ENCODE assay signal across 9 mouse cellular contexts in the genomic region with DNA sequence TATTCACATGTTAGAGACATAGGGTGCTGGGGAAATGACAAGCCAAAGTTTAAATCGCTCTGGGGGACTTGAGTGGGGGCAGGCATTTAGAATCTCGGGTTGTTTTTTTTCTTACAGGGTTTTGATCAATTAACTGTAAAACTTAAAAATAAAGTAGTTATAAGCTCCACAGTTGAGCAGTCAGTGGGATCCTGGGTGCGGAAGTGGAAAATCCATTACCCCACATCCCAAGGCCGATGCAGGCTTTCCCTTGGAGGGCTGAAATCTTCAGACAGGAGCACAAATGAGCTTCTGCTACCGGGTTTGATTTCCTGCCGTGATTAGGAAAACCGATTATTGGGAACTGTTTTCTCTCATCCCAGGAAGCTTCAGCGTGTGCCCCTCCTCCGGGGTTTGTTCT. TPM values are rescaled to one million over a fixed set of nuclear protein-coding genes. Genes with fewer than 3 reads are reported as not detected.
DNase-seq lines count a peak whose midpoint lies in the region; ATAC-seq and TF ChIP-seq lines count a peak whose summit lies in the region.
"Not testable (repeated sequence)": the region's sequence is repeated elsewhere in the genome, so short reads cannot be mapped to it uniquely, and the experiment has no call there.
"Had no signal": no experiment of that assay in that cellular context is flagged by ENCODE, and none has a peak within 500 bp of the region (broad histone marks: within the 10 kb centered on the region; RNA-seq: fewer than 3 reads in every experiment).

No protein-coding gene starts in this region.

- TF ChIP-seq CTCF in Patski (IDR thresholded peaks at IDR 0.05); gastrocnemius, adult 2 months (IDR thresholded peaks at IDR 0.05); heart, postnatal 0 days (IDR thresholded peaks at IDR 0.05; ENCODE audit: low read depth): not testable (repeated sequence)

- not testable (repeated sequence) for H3K9ac ChIP-seq in heart, postnatal 0 days (replicated peaks; ENCODE audit: low read depth, low read length); kidney, embryonic 14.5 days (ENCODE audit: low read depth, low read length); kidney, embryonic 16.5 days (replicated peaks; ENCODE audit: low read length); limb, embryonic 12.5 days (replicated peaks)

- not testable (repeated sequence) for H3K9me3 ChIP-seq in heart, postnatal 0 days (replicated peaks; ENCODE audit: control insufficient read depth, low read length); kidney, embryonic 14.5 days (ENCODE audit: control insufficient read depth, low read length); kidney, embryonic 16.5 days (ENCODE audit: low read length); limb, embryonic 12.5 days

- CTCF ChIA-PET in Patski (lab: Charles Lee): not testable (repeated sequence)

- intact Hi-C loops in gastrocnemius, adult 2 months (cut with DNase I): not testable (repeated sequence)

- POLR2A ChIA-PET in Patski (lab: Charles Lee): interaction anchor here (0.7 to 0.9 kb wide), 2 partner anchors 26 to 457 kb away, joined by 3 to 6 read pairs; no protein-coding TSS in a partner anchor

- H3K4me3 ChIP-seq in gastrocnemius, adult 2 months; heart, postnatal 0 days (ENCODE audit: low read depth, low read length); kidney, embryonic 14.5 days (ENCODE audit: low read length); kidney, embryonic 16.5 days (ENCODE audit: low read length); limb, embryonic 12.5 days (replicated peaks): not testable (repeated sequence)

- TF ChIP-seq EP300 in heart, postnatal 0 days (IDR thresholded peaks at IDR 0.05; ENCODE audit: low read depth): not testable (repeated sequence)

- H3K36me3 ChIP-seq in heart, postnatal 0 days (replicated peaks; ENCODE audit: control insufficient read depth, insufficient read depth, low read length); kidney, embryonic 14.5 days (ENCODE audit: control insufficient read depth, insufficient read depth, low read length); kidney, embryonic 16.5 days (ENCODE audit: insufficient read depth, low read length); limb, embryonic 12.5 days: not testable (repeated sequence)

- not testable (repeated sequence) for H3K27me3 ChIP-seq in Patski; heart, postnatal 0 days (ENCODE audit: control insufficient read depth, insufficient read depth, low read length); kidney, embryonic 14.5 days (ENCODE audit: control insufficient read depth, insufficient read depth, low read length); kidney, embryonic 16.5 days (ENCODE audit: insufficient read depth, low read length); limb, embryonic 12.5 days

- 41% methylated on average over 8 of the region's 9 CpGs for WGBS in heart, postnatal 0 days
- WGBS in kidney, embryonic 14.5 days: 37% methylated on average over 6 of the region's 9 CpGs
- WGBS in kidney, embryonic 16.5 days: 24% methylated on average over 6 of the region's 9 CpGs
- 30% methylated on average over 9 of the region's 9 CpGs for WGBS in limb, embryonic 12.5 days

- in situ Hi-C loops in Patski (cut with MboI; ENCODE audit: low pct_unique_long_range_greater_than_20kb): not testable (repeated sequence)

- ATAC-seq in Patski: peak; percentile 33
- ATAC-seq in heart, postnatal 0 days (ENCODE audit: insufficient read depth, low read depth); limb, embryonic 12.5 days (ENCODE audit: insufficient number of reproducible peaks, insufficient read depth, low FRiP score, low TSS enrichment, low read depth): not testable (repeated sequence)
- 0 out of 2 replicates have a peak, but pooled peaks have one; percentile 11 for ATAC-seq in kidney, embryonic 14.5 days (ENCODE audit: low FRiP score, low TSS enrichment)
- ATAC-seq in kidney, embryonic 16.5 days (ENCODE audit: low FRiP score, low TSS enrichment): peak; percentile 52; the same call in 1 of the 2 replicates

- DNase-seq in Patski (ENCODE audit: low read depth, low spot score); gastrocnemius, adult 2 months; heart, postnatal 0 days (ENCODE audit: low spot score): not testable (repeated sequence)

- H3K4me1 ChIP-seq in heart, postnatal 0 days (ENCODE audit: control insufficient read depth, insufficient read depth): peaks cover 11% of the 10 kb centered on the region
- H3K4me1 ChIP-seq in kidney, embryonic 14.5 days (ENCODE audit: control insufficient read depth, insufficient read depth, low read length): not testable (repeated sequence)
- peaks cover 18% of the 10 kb centered on the region for H3K4me1 ChIP-seq in kidney, embryonic 16.5 days (ENCODE audit: insufficient read depth, low read length)
- peaks cover 16% of the 10 kb centered on the region for H3K4me1 ChIP-seq in limb, embryonic 12.5 days (replicated peaks)

- H3K27ac ChIP-seq in gastrocnemius, adult 2 months: peak overlapping the region; percentile 68
- H3K27ac ChIP-seq in heart, postnatal 0 days (ENCODE audit: low read depth): peak overlapping the region; percentile 39; the same call in 1 of the 2 replicates
- H3K27ac ChIP-seq in kidney, embryonic 14.5 days (ENCODE audit: low read depth, low read length): peak overlapping the region; percentile 30; the same call in 1 of the 2 replicates
- H3K27ac ChIP-seq in kidney, embryonic 16.5 days (ENCODE audit: low read length): peak overlapping the region; percentile 68
- H3K27ac ChIP-seq in limb, embryonic 12.5 days: peak overlapping the region; percentile 69

- H3K4me2 ChIP-seq in heart, postnatal 0 days (ENCODE audit: low read depth, low read length); kidney, embryonic 14.5 days (replicated peaks; ENCODE audit: low read depth, low read length); limb, embryonic 12.5 days: not testable (repeated sequence)
- H3K4me2 ChIP-seq in kidney, embryonic 16.5 days (replicated peaks; ENCODE audit: low read depth, low read length): 0 out of 2 replicates have a peak overlapping the region, but pooled peaks have one; percentile 2

RNA-seq across cellular contexts. Expression of gene Stxbp6, which starts 26.8 kb away (rescaled TPM):
- polyA plus RNA-seq in Patski (2021): 29.8 TPM
- total RNA-seq in gastrocnemius, adult 2 months (2021): 1 to 10 TPM; 3.3 to 5.7 TPM
- total RNA-seq in heart, postnatal 0 days (2014; rRNA removed; ENCODE audit: low replicate concordance): 8.0 and 14.5 TPM in 2 replicates
- polyA plus RNA-seq in heart, postnatal 0 days (2015; fragmentation: Nextera tagmentation; extraction: Ambion mirVana): 9.1 and 10.9 TPM in 2 replicates
- polyA plus RNA-seq in kidney, embryonic 14.5 days (2014; fragmentation: Nextera tagmentation; extraction: Ambion mirVana): 34.1 and 40.7 TPM in 2 replicates
- 29.1 and 35.6 TPM in 2 replicates for polyA plus RNA-seq in kidney, embryonic 16.5 days (2015; fragmentation: Nextera tagmentation; extraction: Ambion mirVana)
- polyA plus RNA-seq in limb, embryonic 12.5 days (2016; fragmentation: Nextera tagmentation; extraction: Ambion mirVana): 24.6 and 29.1 TPM in 2 replicates
- total RNA-seq: CH12.LX had no signal
- polyA plus RNA-seq: CD4-positive, CD25-positive, alpha-beta regulatory T cell, adult 4 months; G1E had no signal
